Mouse (Mus musculus) left cerebral cortex, adult 9 months (tissue): ENCODE results near the gene Lmntd1.

Source experiments
- DNase-seq, 2 experiments: peaks; one replicate each; pipeline ENCODE4 v3.0.0; 2022; ENCODE audit warnings: low spot score in 2 of 2

Lmntd1 gene

DNA sequence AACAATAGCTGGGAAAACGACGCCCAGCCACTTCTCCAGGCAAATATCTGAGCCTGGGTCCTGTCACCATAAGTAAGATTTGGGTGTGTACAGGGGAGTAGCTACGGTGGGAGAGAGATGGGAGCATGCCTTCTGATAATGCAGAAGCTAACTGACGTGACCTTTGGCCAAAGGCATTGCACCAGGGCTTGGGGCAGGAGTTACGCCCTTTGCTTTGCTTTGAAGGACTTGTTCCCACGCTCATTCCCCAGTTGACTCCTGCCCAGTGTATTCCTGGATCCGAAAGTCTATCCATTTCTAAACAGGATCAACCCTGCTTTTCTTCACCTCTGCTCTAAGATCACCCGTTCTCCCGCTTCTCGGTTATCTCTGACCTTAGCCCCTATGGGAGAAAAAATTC lies 178.4 kb downstream of the Lmntd1 start:
- no peak for DNase-seq

- DNase-seq, result no peak
These were observed 179.0 kb downstream of the Lmntd1 start for GRCm38 (mm10) chr6:145435156-145435555.

DNA sequence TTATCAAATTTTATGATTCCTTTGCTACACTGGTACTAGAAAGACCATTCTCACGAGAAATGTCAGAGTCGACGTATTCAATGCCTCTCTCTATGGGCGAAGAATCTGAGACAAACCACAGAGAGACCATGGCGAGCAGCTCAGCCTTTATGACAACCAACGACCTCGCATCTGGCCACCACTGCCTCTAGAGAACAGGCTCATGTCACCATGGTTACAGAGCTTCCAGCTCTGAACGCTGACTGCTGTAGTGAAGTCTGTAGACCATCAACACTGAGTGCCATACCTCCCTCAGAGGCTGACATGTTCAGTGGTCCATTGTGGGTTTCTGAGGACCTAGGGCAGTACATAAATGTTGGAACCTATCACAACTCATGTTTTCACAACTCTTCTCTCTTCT lies 180.2 kb downstream of the Lmntd1 start:
- DNase-seq, result no peak

GRCm38 (mm10) chr6:145432711-145433708 lies 181.1 kb downstream of the Lmntd1 start:
- no peak for DNase-seq

- no peak for DNase-seq
These were observed 182.4 kb downstream of the Lmntd1 start for GRCm38 (mm10) chr6:145431747-145432146.

GRCm38 (mm10) chr6:145427411-145427810 lies 186.7 kb downstream of the Lmntd1 start:
- DNase-seq, result no peak

DNA sequence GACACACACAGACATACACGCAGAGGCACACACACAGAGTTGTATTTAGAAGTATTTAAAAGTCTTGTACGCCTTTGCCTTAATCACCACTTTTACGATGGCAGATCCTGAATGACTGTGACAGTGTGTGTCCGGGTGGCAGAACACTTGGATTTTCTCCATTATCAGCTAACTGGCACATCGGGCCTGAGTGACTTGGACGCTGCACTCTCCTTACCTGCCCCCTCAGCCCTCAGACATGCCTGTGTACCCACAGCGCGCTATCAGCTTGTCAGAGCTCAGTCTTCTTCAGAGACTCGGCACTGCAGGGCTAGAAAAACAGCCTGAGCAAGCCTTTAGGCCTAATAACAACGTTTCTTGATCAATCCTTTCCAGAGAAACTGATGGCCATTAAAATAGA lies 187.6 kb downstream of the Lmntd1 start:
- no peak for DNase-seq

- DNase-seq, result no peak
These were observed 190.0 kb downstream of the Lmntd1 start for GRCm38 (mm10) chr6:145424156-145424555.

DNA sequence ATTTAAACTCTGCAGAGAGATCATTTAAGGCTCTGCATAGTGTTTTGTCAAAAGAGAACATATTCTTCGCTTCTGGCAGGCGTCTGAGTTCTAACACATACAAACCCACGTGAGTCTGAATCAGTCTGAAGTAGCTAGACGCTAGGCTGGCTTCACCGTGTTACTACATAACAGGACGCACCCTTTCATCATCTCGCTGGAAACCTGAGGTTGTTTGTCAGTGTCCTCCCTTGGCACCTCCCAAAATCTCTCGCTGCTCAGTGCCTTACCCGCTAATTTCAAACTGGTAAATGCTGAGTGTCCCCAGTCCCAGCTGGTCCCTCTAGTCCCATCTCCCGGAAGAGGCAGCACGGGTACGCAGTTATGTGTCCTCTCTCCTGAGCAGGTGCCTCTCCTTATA lies 190.6 kb downstream of the Lmntd1 start:
- no peak for DNase-seq

- DNase-seq, result no peak
These were observed 192.5 kb downstream of the Lmntd1 start for GRCm38 (mm10) chr6:145421666-145422065.

DNA sequence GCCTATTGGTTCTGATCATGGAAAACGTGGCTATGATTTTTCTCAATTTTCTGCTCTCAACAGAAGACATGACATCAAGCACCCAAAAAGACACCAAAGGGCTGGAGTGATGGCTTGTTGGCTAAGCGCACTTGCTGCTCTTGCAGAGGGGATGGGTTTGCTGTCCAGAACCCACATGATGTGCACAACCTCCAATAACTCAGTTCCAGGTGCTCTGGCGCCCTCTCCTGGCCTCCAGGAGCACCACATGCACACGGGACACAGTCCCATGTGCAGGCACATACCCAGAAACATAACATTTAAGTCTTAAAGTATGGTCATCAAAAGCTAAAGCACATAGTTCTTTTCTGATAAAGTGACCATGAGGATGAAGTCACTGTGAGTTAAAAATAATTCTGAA lies 193.7 kb downstream of the Lmntd1 start:
- no peak for DNase-seq

DNA sequence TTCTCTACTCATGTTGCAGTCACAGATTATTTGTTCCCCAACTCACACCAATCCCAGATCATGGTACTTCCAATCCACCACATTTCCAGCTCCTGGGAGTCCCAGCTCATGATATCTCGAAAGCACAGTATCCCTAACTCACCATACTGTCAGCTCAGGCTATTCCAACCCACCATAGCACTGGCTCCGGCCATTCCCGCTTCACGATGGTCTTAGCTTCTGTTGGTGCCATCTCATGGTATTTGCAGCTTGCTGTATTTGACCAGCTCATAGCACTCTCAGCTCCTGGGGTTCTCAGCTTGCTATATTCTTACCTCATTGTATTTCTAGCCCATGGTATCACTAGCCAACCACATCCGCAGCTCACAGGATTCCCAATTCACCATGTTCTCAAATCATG lies 195.3 kb downstream of the Lmntd1 start:
- no peak for DNase-seq

- no peak for DNase-seq
These were observed 196.2 kb downstream of the Lmntd1 start for GRCm38 (mm10) chr6:145417720-145418440.

DNA sequence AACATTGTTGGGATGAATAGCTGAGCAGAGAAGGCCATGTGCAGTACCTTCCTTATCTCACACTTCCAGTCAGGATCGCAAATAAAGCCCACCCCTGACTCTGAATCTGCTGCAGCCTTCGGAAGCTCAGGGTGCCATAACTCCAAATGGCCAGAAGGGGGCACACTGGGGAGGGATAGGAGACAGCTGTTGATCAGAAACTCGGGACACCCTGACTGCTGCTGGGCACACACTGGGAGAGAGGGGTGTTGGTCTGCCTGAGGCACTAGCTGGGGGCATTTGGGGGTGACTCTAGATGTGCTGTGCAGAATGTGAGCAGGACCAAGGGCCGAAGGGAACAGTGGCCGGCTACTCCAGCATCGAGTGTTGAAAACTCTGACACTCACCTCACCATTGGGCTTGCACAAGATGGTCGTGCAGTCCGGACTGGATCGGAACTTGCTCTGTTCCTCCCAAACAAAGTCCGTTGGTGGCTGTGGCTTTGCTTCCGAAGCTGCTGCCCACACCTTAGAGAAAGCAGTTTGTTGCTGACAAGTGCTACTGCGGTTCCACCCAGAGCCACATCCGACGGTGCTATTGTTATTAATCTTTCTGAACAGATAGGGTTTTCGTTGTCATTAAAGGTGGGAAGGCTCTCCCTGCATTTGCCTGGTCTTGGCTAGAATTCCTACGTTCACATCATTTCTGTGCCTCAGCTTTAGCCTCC lies 197.0 kb downstream of the Lmntd1 start:
- peak in 1 of 2 experiments; percentile 30 for DNase-seq

- no peak for DNase-seq
These were observed 209.6 kb downstream of the Lmntd1 start for GRCm38 (mm10) chr6:145404369-145405051.

DNA sequence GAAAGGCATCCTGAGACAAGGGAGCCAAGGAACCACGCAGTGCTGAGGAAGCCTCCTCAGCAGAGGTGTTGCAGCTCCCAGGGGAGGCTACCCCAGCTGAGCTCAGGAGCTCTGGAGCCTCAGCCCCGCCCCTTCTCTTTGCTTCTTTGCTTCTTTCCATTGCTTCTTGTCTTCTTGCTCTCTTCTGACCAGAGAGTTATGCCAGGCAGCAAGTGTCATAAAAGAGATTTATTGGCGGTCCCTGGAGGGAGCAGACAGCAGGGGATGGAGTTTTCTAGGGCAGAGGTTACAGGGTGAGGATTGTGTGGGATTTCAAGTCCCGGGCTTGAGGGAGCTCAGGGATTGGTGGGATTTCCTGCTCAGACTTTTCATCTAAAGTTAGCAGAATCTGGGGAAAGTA lies 213.0 kb downstream of the Lmntd1 start:
- DNase-seq, result no peak

DNA sequence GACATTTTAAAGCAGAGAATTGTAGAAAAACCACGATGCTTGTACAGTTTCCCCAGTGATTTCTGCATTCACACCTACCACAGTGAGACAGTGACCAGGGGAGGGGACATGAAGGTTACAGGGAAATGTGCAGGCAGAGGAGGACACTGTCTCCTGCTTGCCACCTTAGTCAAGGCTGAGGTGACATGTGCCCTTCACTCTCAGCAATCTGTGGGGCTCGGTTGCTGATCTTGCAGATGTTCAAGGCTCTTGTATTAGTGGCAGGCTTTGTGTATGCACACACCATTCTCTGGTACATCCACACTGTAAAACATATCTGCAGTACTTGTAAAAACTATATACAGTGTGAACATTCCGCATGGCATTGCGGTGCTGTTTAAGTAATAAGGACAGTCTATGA lies 216.2 kb downstream of the Lmntd1 start:
- DNase-seq, result no peak

GRCm38 (mm10) chr6:145396534-145396933 lies 217.6 kb downstream of the Lmntd1 start:
- DNase-seq, result no peak

DNA sequence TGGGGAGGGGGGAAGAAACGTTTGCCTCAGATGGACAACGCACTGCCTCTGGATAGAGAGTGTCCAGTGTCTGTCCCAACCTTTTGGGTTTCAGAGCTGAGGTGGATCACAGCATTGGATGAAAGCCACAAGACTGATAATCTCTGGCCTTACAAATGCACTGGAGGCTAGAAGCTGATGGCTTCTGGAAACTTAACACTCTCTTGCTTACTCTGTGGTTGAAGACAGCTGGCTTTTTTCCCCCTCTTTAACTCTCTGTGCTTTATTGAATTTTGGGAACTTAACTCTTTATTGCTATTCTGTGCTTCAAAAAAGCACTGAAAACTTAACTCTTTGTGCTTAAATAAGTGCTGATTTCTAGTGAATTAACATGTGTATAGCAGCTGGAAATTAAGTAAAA lies 223.7 kb downstream of the Lmntd1 start:
- no peak for DNase-seq

DNA sequence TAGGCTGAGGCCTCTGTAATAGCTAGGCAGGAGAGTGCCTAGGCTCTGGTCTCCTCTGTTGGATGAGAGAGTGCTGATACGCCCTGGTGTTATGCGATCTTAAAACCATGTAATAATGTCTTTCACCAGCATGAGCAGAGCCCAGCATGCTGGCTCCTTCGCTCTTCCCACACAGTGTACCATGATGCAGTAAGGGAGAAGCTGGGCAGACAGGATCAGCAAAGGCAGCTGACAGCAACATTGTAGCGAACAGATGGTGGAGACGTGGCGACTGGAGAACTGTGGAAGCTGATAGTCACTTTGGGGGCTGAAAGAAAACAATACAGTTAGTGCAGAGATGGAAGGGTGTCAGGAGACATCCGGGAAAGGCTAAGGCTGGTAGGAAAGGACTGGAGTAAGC lies 224.2 kb downstream of the Lmntd1 start:
- peak; percentile 62 to 82 for DNase-seq

GRCm38 (mm10) chr6:145387378-145387777 lies 226.7 kb downstream of the Lmntd1 start:
- peak; percentile 55 to 57 for DNase-seq
